Mouse (Mus musculus) CH12.LX (cell line): ENCODE results near the gene Rab3ip.

Experiments used
- ETS1 ChIP-seq: conservative IDR thresholded peaks from 2 replicates; pipeline ENCODE4 v1.6.1; 2012; ENCODE audit warnings: low read depth, mild to moderate bottlenecking, inconsistent platforms, low read length, improper control_type of control experiment, moderate library complexity
- JUND ChIP-seq: conservative IDR thresholded peaks from 2 replicates; pipeline ENCODE4 v1.6.1; 2011; ENCODE audit warnings: low read depth, low read length, improper control_type of control experiment

DNA sequence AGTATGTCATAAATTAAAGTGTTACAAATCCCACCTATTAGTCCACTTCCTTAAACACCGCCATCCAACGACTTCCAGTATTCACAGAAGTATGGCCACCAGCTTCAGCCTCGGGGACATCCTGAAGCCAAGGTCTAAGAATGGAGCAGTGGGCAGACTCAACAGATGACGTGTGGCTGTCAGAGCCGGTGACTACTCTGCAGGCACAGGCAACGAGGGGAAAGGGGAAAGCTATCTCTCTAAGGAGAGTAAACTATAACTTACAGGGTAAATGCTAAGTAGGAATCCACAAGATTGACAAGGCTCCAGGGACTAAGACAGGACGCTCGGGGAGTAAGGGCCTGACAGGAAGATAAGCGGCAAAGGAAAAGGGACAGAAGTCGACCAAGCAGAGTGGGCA is 5.6 kb downstream of the Rab3ip start:
- TF ChIP-seq ETS1 (no peak), JUND (no peak)
